Mouse (Mus musculus) stomach, postnatal 0 days (tissue): Measurements from ENCODE around the gene 5730522E02Rik. TPM values are rescaled to one million over a fixed set of nuclear protein-coding genes. Genes with fewer than 3 reads are reported as not detected.

Source experiments
- ATAC-seq: fragments of 200-750 bp; cut with Nextera tagmentation; 2 replicates; pipeline ENCODE4 v1.8.0; 2017; ENCODE audit not compliant: low FRiP score, low TSS enrichment
- DNase-seq: peaks from one replicate; pipeline ENCODE4 v3.0.0-alpha.2; 2016; ENCODE audit warnings: low spot score
- H3K27ac ChIP-seq: fragments of 300-500 bp; sonication (generic); replicated peaks from 2 replicates; pipeline ENCODE4 v1.5.1; 2014; ENCODE audit warnings: mild to moderate bottlenecking, control low read depth
- H3K27me3 ChIP-seq: fragments of 300-500 bp; sonication (generic); 2 replicates; pipeline ENCODE4 v1.6.1; 2014; ENCODE audit warnings: low read length; ENCODE audit not compliant: control insufficient read depth, insufficient read depth
- H3K36me3 ChIP-seq: fragments of 300-500 bp; sonication (generic); 2 replicates; pipeline ENCODE4 v1.6.1; 2014; ENCODE audit warnings: low read length, mixed read lengths; ENCODE audit not compliant: control insufficient read depth, insufficient read depth
- H3K4me1 ChIP-seq: fragments of 300-500 bp; sonication (generic); replicated peaks from 2 replicates; pipeline ENCODE4 v1.6.1; 2014; ENCODE audit warnings: antibody characterized with exemption; ENCODE audit not compliant: control insufficient read depth, insufficient read depth
- H3K4me2 ChIP-seq: fragments of 300-500 bp; sonication (generic); replicated peaks from 2 replicates; pipeline ENCODE4 v1.6.1; 2014; ENCODE audit warnings: low read depth, mild to moderate bottlenecking, control low read depth, moderate library complexity
- H3K4me3 ChIP-seq: fragments of 300-500 bp; sonication (generic); 2 replicates; pipeline ENCODE4 v1.5.1; 2014; ENCODE audit warnings: low read depth, low read length, control low read depth
- H3K9ac ChIP-seq: fragments of 300-500 bp; sonication (generic); 2 replicates; pipeline ENCODE4 v1.6.1; 2014; ENCODE audit warnings: mild to moderate bottlenecking, low read length, control low read depth, mixed read lengths
- H3K9me3 ChIP-seq: fragments of 300-500 bp; sonication (generic); 2 replicates; pipeline ENCODE4 v1.6.1; 2016; ENCODE audit warnings: low read length; ENCODE audit not compliant: control insufficient read depth
- CTCF ChIP-seq: IDR thresholded peaks from 2 replicates; pipeline ENCODE4 v1.5.1; 2016; ENCODE audit warnings: antibody characterized with exemption, low read depth, mild to moderate bottlenecking, moderate library complexity
- EP300 ChIP-seq: optimal IDR thresholded peaks from 2 replicates; pipeline ENCODE3; 2016; ENCODE audit warnings: antibody characterized with exemption
- WGBS: fragments of 180-500 bp; shearing (Covaris S2); extraction: QIAGEN DNeasy Blood & Tissue Kit; methylation state at CpG from one replicate; pipeline ENCODE4 v1.1.7; 2014; 5-methylcytosine and 5-hydroxymethylcytosine counted together
- polyA plus RNA-seq: library from polyadenylated mRNA; unstranded; fragments of >200 nt; fragmentation: Nextera tagmentation; extraction: Ambion mirVana; gene quantifications from 2 replicates; pipeline ENCODE4 v1.2.1, GENCODE M21; 2015

5730522E02Rik gene
- polyA plus RNA-seq, 1 experiment from 2014 or later = 1.1 TPM

DNA sequence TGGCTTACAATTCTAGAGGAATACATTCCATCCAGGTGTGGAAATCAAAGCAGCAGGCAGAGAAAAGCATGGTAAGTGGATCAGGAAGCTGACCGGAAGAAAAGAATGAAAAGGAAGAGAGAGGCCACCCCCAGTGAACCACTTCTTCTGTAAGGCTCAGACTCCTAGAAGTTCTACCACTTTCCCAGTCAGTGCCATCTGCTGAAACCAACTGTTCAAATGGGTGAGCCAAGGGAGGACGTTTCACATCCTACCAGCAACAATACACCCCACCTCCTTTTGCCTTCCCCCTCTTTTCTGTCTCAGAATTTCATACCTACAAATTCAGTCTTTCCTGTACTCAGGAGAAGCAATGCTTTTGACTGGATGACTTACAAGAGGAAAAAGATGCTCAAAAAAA lies 197.0 kb downstream of the 5730522E02Rik start:
- H3K4me1 ChIP-seq = no peaks in the 10 kb centered on the region
- no peaks in the 10 kb centered on the region for H3K27me3 ChIP-seq
- H3K9me3 ChIP-seq = no peaks in the 10 kb centered on the region
- no peak overlapping the region for H3K4me2 ChIP-seq
- H3K4me3 ChIP-seq = no peak overlapping the region
- 66% methylated on average over 2 of the region's 2 CpGs for WGBS
- TF ChIP-seq EP300 (no peak), CTCF (no peak)
- DNase-seq (no peak), ATAC-seq (no peak)
- H3K27ac ChIP-seq = no peak overlapping the region
- H3K36me3 ChIP-seq = no peaks in the 10 kb centered on the region
- H3K9ac ChIP-seq = no peak overlapping the region

DNA sequence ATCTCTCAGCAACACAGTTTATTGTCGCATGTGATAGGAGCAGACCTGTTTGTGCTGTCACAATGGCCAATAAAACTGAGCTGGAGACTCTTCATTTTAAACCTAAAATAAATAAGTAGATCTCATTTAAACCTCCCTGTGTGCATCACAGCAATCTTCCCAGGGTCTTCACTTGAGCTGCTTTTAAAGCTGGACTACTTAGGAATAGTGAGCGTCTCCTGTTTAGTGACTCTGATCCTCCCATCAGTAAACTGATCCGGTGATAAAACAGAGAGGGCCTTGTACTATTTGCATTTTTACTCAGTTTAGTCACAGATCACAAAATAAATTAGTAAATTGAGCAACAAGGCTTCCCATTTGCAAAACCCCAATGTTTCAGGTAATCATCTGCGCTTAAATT lies 206.5 kb downstream of the 5730522E02Rik start:
- 83% methylated on average over 4 of the region's 4 CpGs for WGBS
- ATAC-seq (no peak), DNase-seq (no peak)
- H3K4me3 ChIP-seq = no peak overlapping the region
- no peaks in the 10 kb centered on the region for H3K4me1 ChIP-seq
- no peaks in the 10 kb centered on the region for H3K27me3 ChIP-seq
- H3K4me2 ChIP-seq = no peak overlapping the region
- no peak overlapping the region for H3K27ac ChIP-seq
- H3K9me3 ChIP-seq = no peaks in the 10 kb centered on the region
- TF ChIP-seq CTCF (no peak), EP300 (no peak)
- no peak overlapping the region for H3K9ac ChIP-seq
- no peaks in the 10 kb centered on the region for H3K36me3 ChIP-seq

DNA sequence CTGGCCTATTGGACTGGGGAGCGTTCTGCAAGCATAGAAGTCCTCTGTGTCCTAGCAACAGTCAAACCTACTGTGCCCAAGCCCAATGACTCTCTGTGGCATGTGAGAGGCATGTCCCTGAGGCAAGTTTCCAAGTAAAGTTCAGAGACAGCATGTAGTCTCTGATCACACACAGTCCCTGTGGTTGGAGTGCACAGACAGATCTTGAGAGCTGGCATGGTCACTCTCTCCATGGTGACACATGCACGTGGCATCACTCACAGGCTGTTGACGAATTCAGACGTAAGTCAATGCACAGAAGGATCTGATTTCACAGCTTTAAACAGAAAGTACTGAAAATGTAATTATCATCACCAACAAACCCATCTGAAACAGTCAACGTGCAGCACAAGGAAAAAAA lies 210.8 kb downstream of the 5730522E02Rik start:
- ATAC-seq = no peak
- TF ChIP-seq EP300 (no peak), CTCF (no peak)
- Histone ChIP-seq H3K27ac (no peak overlapping the region), H3K4me3 (no peak overlapping the region), H3K4me2 (no peak overlapping the region), H3K36me3 (no peaks in the 10 kb centered on the region), H3K27me3 (no peaks in the 10 kb centered on the region), H3K4me1 (no peaks in the 10 kb centered on the region), H3K9ac (no peak overlapping the region), H3K9me3 (no peaks in the 10 kb centered on the region)
- no peak for DNase-seq
- 76% methylated on average over 5 of the region's 5 CpGs for WGBS

DNA sequence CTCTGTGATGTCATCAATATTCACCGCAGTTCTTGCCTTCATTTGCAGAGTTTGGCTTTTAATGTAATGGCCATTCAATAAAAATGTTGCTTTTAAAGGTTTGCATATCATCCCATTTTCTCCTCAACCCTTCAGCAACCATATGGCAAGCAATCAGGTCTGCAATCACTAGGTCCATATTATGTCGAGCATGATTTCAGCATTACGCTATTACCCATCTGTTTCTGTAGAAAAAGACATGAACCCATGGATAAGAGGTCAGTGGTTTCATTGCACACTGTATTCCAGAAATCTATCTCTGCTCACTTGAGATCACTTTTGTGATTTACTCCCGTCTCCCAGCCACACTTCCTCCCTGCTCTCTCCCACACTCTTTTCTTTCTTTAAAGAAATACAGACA lies 213.1 kb downstream of the 5730522E02Rik start:
- ATAC-seq (no peak), DNase-seq (no peak)
- Histone ChIP-seq H3K9ac (no peak overlapping the region), H3K9me3 (no peaks in the 10 kb centered on the region), H3K4me1 (no peaks in the 10 kb centered on the region), H3K4me3 (no peak overlapping the region), H3K27me3 (no peaks in the 10 kb centered on the region), H3K4me2 (no peak overlapping the region), H3K36me3 (no peaks in the 10 kb centered on the region), H3K27ac (no peak overlapping the region)
- 70% methylated on average over 4 of the region's 4 CpGs for WGBS
- TF ChIP-seq CTCF (no peak), EP300 (no peak)

DNA sequence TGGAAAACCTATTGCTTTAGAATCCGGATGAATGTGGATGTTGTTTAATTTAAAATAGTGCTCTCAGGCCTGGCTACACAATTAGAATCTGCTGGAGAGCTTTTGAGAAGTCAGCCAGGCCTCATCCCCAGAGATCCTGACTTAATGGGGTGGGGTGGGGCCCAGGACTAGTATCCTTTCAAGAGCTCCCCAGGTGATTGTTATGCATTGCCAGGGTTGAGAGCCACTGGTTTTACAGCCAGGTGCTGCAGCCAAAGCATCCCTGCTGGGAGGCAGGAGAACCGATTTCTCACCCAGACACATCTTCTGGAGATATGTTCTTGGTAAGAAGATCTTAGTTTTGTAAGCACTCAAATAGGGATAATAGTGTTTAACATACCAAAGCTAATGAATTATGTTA lies 216.4 kb downstream of the 5730522E02Rik start:
- Histone ChIP-seq H3K9me3 (no peaks in the 10 kb centered on the region), H3K4me1 (no peaks in the 10 kb centered on the region), H3K27ac (no peak overlapping the region), H3K36me3 (no peaks in the 10 kb centered on the region), H3K27me3 (no peaks in the 10 kb centered on the region), H3K4me3 (no peak overlapping the region), H3K9ac (no peak overlapping the region), H3K4me2 (no peak overlapping the region)
- WGBS = 54% methylated on average over 2 of the region's 2 CpGs
- ATAC-seq (no peak), DNase-seq (no peak)
- TF ChIP-seq CTCF (no peak), EP300 (no peak)

DNA sequence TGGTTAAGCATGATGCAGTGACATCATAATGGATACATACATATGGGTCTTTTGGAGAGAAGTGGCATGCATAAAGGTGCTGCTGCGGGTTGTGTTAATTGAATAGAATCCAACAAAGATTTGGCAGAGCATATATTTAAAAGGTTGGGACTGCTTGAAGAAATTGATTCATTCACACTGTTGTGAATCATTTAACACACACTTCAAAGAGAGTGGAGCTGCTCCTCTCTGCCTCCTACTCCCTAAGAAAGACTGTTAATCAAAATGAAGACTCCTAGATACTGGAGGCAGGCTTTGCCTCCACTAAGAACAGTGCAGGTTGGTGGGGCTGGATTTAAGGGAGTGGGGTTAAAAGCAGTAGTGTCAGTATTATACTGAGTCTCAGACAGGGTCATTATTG lies 218.3 kb downstream of the 5730522E02Rik start:
- H3K27me3 ChIP-seq = no peaks in the 10 kb centered on the region
- H3K4me1 ChIP-seq = no peaks in the 10 kb centered on the region
- H3K9ac ChIP-seq = no peak overlapping the region
- H3K4me2 ChIP-seq = no peak overlapping the region
- DNase-seq (no peak), ATAC-seq (no peak)
- H3K4me3 ChIP-seq = no peak overlapping the region
- no peaks in the 10 kb centered on the region for H3K36me3 ChIP-seq
- TF ChIP-seq EP300 = no peak
- no peak for TF ChIP-seq CTCF
- H3K27ac ChIP-seq = no peak overlapping the region
- 93% methylated on average over 1 of the region's 1 CpGs for WGBS
- H3K9me3 ChIP-seq = no peaks in the 10 kb centered on the region
